Mouse (Mus musculus) G1E-ER4 (cell line): Measurements from ENCODE around the gene Rere. TPM values are rescaled to one million over a fixed set of nuclear protein-coding genes. Genes with fewer than 3 reads are reported as not detected.

Experiments used
- GATA1 ChIP-seq: IDR thresholded peaks from one replicate; pipeline ENCODE4 v1.8.0; 2012; ENCODE audit warnings: low read length, inconsistent platforms
- polyA plus RNA-seq: library from polyadenylated mRNA; stranded (reverse); fragments of >175 nt; gene quantifications from 2 replicates; pipeline ENCODE4 v1.2.3, GENCODE M21; 2012

Gene Rere
- polyA plus RNA-seq, 1 experiment: 282 TPM

GRCm38 (mm10) chr4:150591602-150592001, 310.2 kb downstream of the Rere start:
- TF ChIP-seq GATA1: no peak

GRCm38 (mm10) chr4:150592087-150592486, 310.6 kb downstream of the Rere start:
- no peak for TF ChIP-seq GATA1

- no peak for TF ChIP-seq GATA1
Observed at GRCm38 (mm10) chr4:150593473-150594217, 312.2 kb downstream of the Rere start.

GRCm38 (mm10) chr4:150594298-150594829, 312.9 kb downstream of the Rere start:
- TF ChIP-seq GATA1: no peak

GRCm38 (mm10) chr4:150595071-150595470, 313.6 kb downstream of the Rere start:
- no peak for TF ChIP-seq GATA1

GRCm38 (mm10) chr4:150595991-150596390, 314.5 kb downstream of the Rere start:
- no peak for TF ChIP-seq GATA1

- no peak for TF ChIP-seq GATA1
Observed at GRCm38 (mm10) chr4:150598686-150599085, 317.2 kb downstream of the Rere start.

GRCm38 (mm10) chr4:150599119-150599992, 317.9 kb downstream of the Rere start:
- TF ChIP-seq GATA1: no peak

GRCm38 (mm10) chr4:150601489-150601888, 320.0 kb downstream of the Rere start:
- no peak for TF ChIP-seq GATA1

GRCm38 (mm10) chr4:150603366-150604061, 322.1 kb downstream of the Rere start:
- no peak for TF ChIP-seq GATA1

- TF ChIP-seq GATA1: no peak
Observed at GRCm38 (mm10) chr4:150605804-150606203, 324.4 kb downstream of the Rere start.

- TF ChIP-seq GATA1: no peak
Observed at GRCm38 (mm10) chr4:150606449-150607161, 325.2 kb downstream of the Rere start.

- TF ChIP-seq GATA1: no peak
Observed at GRCm38 (mm10) chr4:150608670-150609069, 327.2 kb downstream of the Rere start.

- no peak for TF ChIP-seq GATA1
Observed at GRCm38 (mm10) chr4:150613715-150614114, 332.3 kb downstream of the Rere start.
